ENCODE assay signal across 8 mouse cellular contexts in the genomic region with DNA sequence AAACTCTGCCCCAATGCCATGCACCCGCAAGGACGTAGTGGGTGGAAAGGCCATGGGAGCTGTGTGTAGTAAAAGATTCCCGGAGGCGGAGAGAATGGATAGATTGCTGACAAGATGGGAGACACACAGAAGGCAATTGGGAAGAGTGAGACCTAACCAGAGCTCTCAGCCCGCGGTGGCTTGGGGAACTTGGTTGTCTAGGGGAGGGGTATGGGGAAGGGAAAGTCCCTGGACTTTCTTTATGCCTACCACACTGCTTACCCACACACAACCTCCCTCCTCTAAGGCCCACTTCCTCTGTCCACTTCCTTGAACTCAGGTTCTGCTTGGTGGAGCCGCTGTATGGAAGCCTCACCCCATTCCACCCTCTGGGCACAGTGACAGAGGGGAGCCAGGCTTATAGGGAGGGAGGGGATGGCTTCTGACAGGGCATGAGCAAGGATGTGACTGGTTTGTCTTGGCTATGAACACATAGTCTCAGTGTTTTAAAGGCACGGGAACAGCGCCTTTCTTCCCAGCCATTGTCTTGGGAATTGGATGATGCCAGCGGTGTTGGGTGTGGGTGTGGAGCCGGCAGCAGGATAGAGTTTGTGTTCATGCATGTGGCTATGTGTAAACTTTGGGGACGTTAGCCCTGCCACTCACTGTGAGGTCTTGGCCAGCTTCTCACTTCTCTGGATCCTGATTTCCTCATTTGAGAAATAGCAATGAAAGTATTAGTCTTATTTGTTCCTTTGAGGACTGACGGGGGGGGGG. TPM values are rescaled to one million over a fixed set of nuclear protein-coding genes. Genes with fewer than 3 reads are reported as not detected.
A peak's percentile ranks its signal among the peaks of the same experiment; 100 is the strongest.
DNase-seq lines count a peak whose midpoint lies in the region; ATAC-seq and TF ChIP-seq lines count a peak whose summit lies in the region.

No protein-coding gene starts in this region.

- H3K36me3 ChIP-seq in heart, embryonic 10.5 days, result no peaks in the 10 kb centered on the region
- H3K36me3 ChIP-seq in liver, adult 2 months (ENCODE audit: control insufficient read depth, insufficient read depth, low read length), result no peaks in the 10 kb centered on the region
- no peaks in the 10 kb centered on the region for H3K36me3 ChIP-seq in midbrain, postnatal 0 days (ENCODE audit: insufficient read depth, low read length)

- peaks cover 75% of the 10 kb centered on the region for H3K4me1 ChIP-seq in heart, embryonic 10.5 days
- H3K4me1 ChIP-seq in liver, adult 2 months (ENCODE audit: control insufficient read depth, insufficient read depth, low read length), result peaks cover 14% of the 10 kb centered on the region
- peaks cover 11% of the 10 kb centered on the region; the same call in 1 of the 2 replicates for H3K4me1 ChIP-seq in midbrain, postnatal 0 days (ENCODE audit: insufficient read depth, low read length)

- no peak overlapping the region for H3K9ac ChIP-seq in liver, adult 2 months (ENCODE audit: low read depth, low read length)
- H3K9ac ChIP-seq in midbrain, postnatal 0 days (replicated peaks; ENCODE audit: low read length, poor library complexity, severe bottlenecking), result 0 out of 2 replicates have a peak overlapping the region, but pooled peaks have one; percentile 19

- H3K27ac ChIP-seq in heart, embryonic 10.5 days, result peak overlapping the region; percentile 95
- peak overlapping the region; percentile 91 for H3K27ac ChIP-seq in liver, adult 2 months (replicated peaks; ENCODE audit: insufficient read depth, low read depth, low read length)
- peak overlapping the region; percentile 71 for H3K27ac ChIP-seq in midbrain, postnatal 0 days (ENCODE audit: low read depth, low read length)

- H3K9me3 ChIP-seq in heart, embryonic 10.5 days, result no peaks in the 10 kb centered on the region
- H3K9me3 ChIP-seq in midbrain, postnatal 0 days (ENCODE audit: low read length), result no peaks in the 10 kb centered on the region

- H3K4me3 ChIP-seq in heart, embryonic 10.5 days, result peak overlapping the region; percentile 59; the same call in 1 of the 2 replicates
- no peak overlapping the region for H3K4me3 ChIP-seq in liver, adult 2 months (ENCODE audit: insufficient read depth, low read depth, low read length)
- H3K4me3 ChIP-seq in midbrain, postnatal 0 days (ENCODE audit: low read depth, low read length), result peak overlapping the region; percentile 40; the same call in 1 of the 2 replicates

- no peak for TF ChIP-seq CTCF in liver, adult 2 months (IDR thresholded peaks at IDR 0.05; ENCODE audit: low read depth, low read length)
- no peak for TF ChIP-seq CTCF in midbrain, postnatal 0 days (IDR thresholded peaks at IDR 0.05)

- H3K79me2 ChIP-seq in liver, adult 2 months (ENCODE audit: control insufficient read depth, insufficient read depth, low read length), result no peaks in the 10 kb centered on the region

- peak; percentile 61 for ATAC-seq in CD4-positive, CD25-positive, alpha-beta regulatory T cell, adult 4 months
- ATAC-seq in midbrain, postnatal 0 days (ENCODE audit: low FRiP score), result no peak

- peak overlapping the region; percentile 86 for H3K4me2 ChIP-seq in midbrain, postnatal 0 days (ENCODE audit: low read depth, low read length, poor library complexity, severe bottlenecking)

- peaks cover 12% of the 10 kb centered on the region; the same call in 1 of the 2 replicates for H3K27me3 ChIP-seq in heart, embryonic 10.5 days (ENCODE audit: insufficient read depth, poor library complexity, severe bottlenecking)
- H3K27me3 ChIP-seq in liver, adult 2 months (ENCODE audit: control insufficient read depth, insufficient read depth, low read length), result no peaks in the 10 kb centered on the region
- H3K27me3 ChIP-seq in midbrain, postnatal 0 days (ENCODE audit: insufficient read depth, low read length), result no peaks in the 10 kb centered on the region

- TF ChIP-seq POLR2A in liver, adult 2 months (IDR thresholded peaks at IDR 0.05; ENCODE audit: extremely low read depth, insufficient read depth, low read length), result no peak

- peak; percentile 57 for DNase-seq in cerebellum, adult 9-11 months
- DNase-seq in cerebellum, postnatal 10 days, result no peak
- no peak for DNase-seq in heart, embryonic 10.5 days (ENCODE audit: low spot score)
- DNase-seq in liver, adult 2 months (ENCODE audit: extremely low read depth, low read depth, low spot score), result peak; percentile 41
- no peak for DNase-seq in midbrain, postnatal 0 days (ENCODE audit: low spot score)
- no peak for DNase-seq in gastrocnemius, postnatal 25 days
- no peak for DNase-seq in gastrocnemius, adult 8-10 months (ENCODE audit: low spot score in 2 of 2)

- 68% methylated on average over 13 of the region's 13 CpGs for WGBS in heart, embryonic 10.5 days
- WGBS in liver, adult 2 months, result 71% methylated on average over 13 of the region's 13 CpGs
- WGBS in midbrain, postnatal 0 days, result 70% methylated on average over 13 of the region's 13 CpGs

RNA-seq across cellular contexts. Expression of a gene that starts 15.0 kb away (rescaled TPM):
- 100 to 1,000 TPM; 243 to 289 TPM for polyA plus RNA-seq in CD4-positive, CD25-positive, alpha-beta regulatory T cell, adult 4 months (2017; shearing (Covaris generic))
- 26.1 and 34.2 TPM in 2 replicates for polyA plus RNA-seq in heart, embryonic 10.5 days (2016; fragmentation: Nextera tagmentation; extraction: Ambion mirVana)
- 7.0 and 10.1 TPM in 2 replicates for total RNA-seq in liver, adult 2 months (2014; rRNA removed)
- 5.6 and 6.9 TPM in 2 replicates for polyA plus RNA-seq in liver, adult 2 months (2012; rRNA removed)
- total RNA-seq in midbrain, postnatal 0 days (2014; rRNA removed), result 12.0 and 19.8 TPM in 2 replicates
- 8.9 and 9.9 TPM in 2 replicates for polyA plus RNA-seq in midbrain, postnatal 0 days (2015; fragmentation: Nextera tagmentation; extraction: Ambion mirVana)
- 10 to 100 TPM; 15.1 to 27.0 TPM for total RNA-seq in gastrocnemius, postnatal 25 days (2021)
- 10 to 100 TPM in 3 of 4 experiments, 1 to 10 TPM in 1; 8.6 to 22.9 (median 14.3) TPM for total RNA-seq in gastrocnemius, adult 8-10 months (2022)

RNA-seq across cellular contexts. Expression of a gene that starts 17.1 kb away (rescaled TPM):
- not detected for polyA plus RNA-seq in CD4-positive, CD25-positive, alpha-beta regulatory T cell, adult 4 months (2017; shearing (Covaris generic))
- 1.1 and 2.0 TPM in 2 replicates for polyA plus RNA-seq in heart, embryonic 10.5 days (2016; fragmentation: Nextera tagmentation; extraction: Ambion mirVana)
- not detected in 2 replicates for total RNA-seq in liver, adult 2 months (2014; rRNA removed)
- polyA plus RNA-seq in liver, adult 2 months (2012; rRNA removed), result not detected in 2 replicates
- 0.24 and 0.99 TPM in 2 replicates for total RNA-seq in midbrain, postnatal 0 days (2014; rRNA removed)
- polyA plus RNA-seq in midbrain, postnatal 0 days (2015; fragmentation: Nextera tagmentation; extraction: Ambion mirVana), result 0.21 and 0.48 TPM in 2 replicates
- not detected for total RNA-seq in gastrocnemius, postnatal 25 days (2021)
- total RNA-seq in gastrocnemius, adult 8-10 months (2022), result not detected

RNA-seq across cellular contexts. Expression of a gene that starts 56.9 kb away (rescaled TPM):
- polyA plus RNA-seq in CD4-positive, CD25-positive, alpha-beta regulatory T cell, adult 4 months (2017; shearing (Covaris generic)), result not detected
- polyA plus RNA-seq in heart, embryonic 10.5 days (2016; fragmentation: Nextera tagmentation; extraction: Ambion mirVana), result 9.5 and 11.2 TPM in 2 replicates
- 0.46 and 0.54 TPM in 2 replicates for total RNA-seq in liver, adult 2 months (2014; rRNA removed)
- 0.99 and 1.6 TPM in 2 replicates for polyA plus RNA-seq in liver, adult 2 months (2012; rRNA removed)
- 17.0 and 17.1 TPM in 2 replicates for total RNA-seq in midbrain, postnatal 0 days (2014; rRNA removed)
- polyA plus RNA-seq in midbrain, postnatal 0 days (2015; fragmentation: Nextera tagmentation; extraction: Ambion mirVana), result 24.8 and 26.3 TPM in 2 replicates
- 100 to 1,000 TPM in 1 of 2 experiments, 10 to 100 TPM in 1; 33.0 to 107 TPM for total RNA-seq in gastrocnemius, postnatal 25 days (2021)
- 100 to 1,000 TPM in 1 of 4 experiments, 10 to 100 TPM in 3; 25.4 to 104 (median 52.6) TPM for total RNA-seq in gastrocnemius, adult 8-10 months (2022)

Comparison
In these comparisons a context has a peak if more than half of its experiments do, and no peak if none do; other contexts are left out.
1. DNase-seq: peak in cerebellum, adult 9-11 months (single experiment) and liver, adult 2 months (single experiment); none in cerebellum, postnatal 10 days (0 of 2), heart, embryonic 10.5 days (single experiment), midbrain, postnatal 0 days (single experiment), gastrocnemius, postnatal 25 days (single experiment) and gastrocnemius, adult 8-10 months (0 of 2).
2. RNA of a gene that starts 56.9 kb away (total RNA-seq): 33.0 to 107 TPM in gastrocnemius, postnatal 25 days, 25.4 to 104 TPM in gastrocnemius, adult 8-10 months and 17.0 to 17.1 TPM in midbrain, postnatal 0 days; 0.46 to 0.54 TPM in liver, adult 2 months; every median in the first group is over 10 times any median in the second.
3. Peak in every context shown above with its lines, with median percentiles within 50 percentile points of each other: H3K27ac ChIP-seq.